Mouse (Mus musculus) retina, postnatal 1 day (tissue): ENCODE data around the gene Ugt1a2.

ENCODE experiments used
- DNase-seq: peaks from one replicate; pipeline ENCODE4 v3.0.0-alpha.2; 2012

Ugt1a2 gene

GRCm38 (mm10) chr1:88258881-88259642, 58.7 kb downstream of the Ugt1a2 start:
- no peak for DNase-seq

- no peak for DNase-seq
Observed at GRCm38 (mm10) chr1:88259643-88260024, 59.2 kb downstream of the Ugt1a2 start.

GRCm38 (mm10) chr1:88260114-88260513, 59.7 kb downstream of the Ugt1a2 start:
- DNase-seq: no peak

- no peak for DNase-seq
Observed at GRCm38 (mm10) chr1:88260604-88261377, 60.4 kb downstream of the Ugt1a2 start.

GRCm38 (mm10) chr1:88261706-88262105, 61.3 kb downstream of the Ugt1a2 start:
- no peak for DNase-seq

- DNase-seq: peak; percentile 67
Observed at GRCm38 (mm10) chr1:88262255-88262654, 61.9 kb downstream of the Ugt1a2 start.

- no peak for DNase-seq
Observed at GRCm38 (mm10) chr1:88262961-88263360, 62.6 kb downstream of the Ugt1a2 start.

GRCm38 (mm10) chr1:88263778-88264177, 63.4 kb downstream of the Ugt1a2 start:
- no peak for DNase-seq

GRCm38 (mm10) chr1:88264237-88264868, 64.0 kb downstream of the Ugt1a2 start:
- DNase-seq: no peak

GRCm38 (mm10) chr1:88264869-88265240, 64.5 kb downstream of the Ugt1a2 start:
- DNase-seq: no peak

GRCm38 (mm10) chr1:88266123-88266522, 65.7 kb downstream of the Ugt1a2 start:
- DNase-seq: no peak

GRCm38 (mm10) chr1:88267489-88267888, 67.1 kb downstream of the Ugt1a2 start:
- DNase-seq: no peak

- DNase-seq: no peak
Observed at GRCm38 (mm10) chr1:88268070-88268469, 67.7 kb downstream of the Ugt1a2 start.
